Mouse (Mus musculus) gastrocnemius, adult 2 months (tissue): ENCODE measurements around the gene Cptp. TPM values are rescaled to one million over a fixed set of nuclear protein-coding genes. Genes with fewer than 3 reads are reported as not detected.

Experiments
- DNase-seq: peaks from one replicate; pipeline ENCODE4 v3.0.0; 2022
- H3K27ac ChIP-seq: fragments of 200-600 bp; 2 replicates; pipeline ENCODE4 v1.8.1; 2022; ENCODE audit warnings: mild to moderate bottlenecking
- H3K4me3 ChIP-seq: fragments of 200-600 bp; 2 replicates; pipeline ENCODE4 v1.8.1; 2022; ENCODE audit warnings: mild to moderate bottlenecking, moderate library complexity
- CTCF ChIP-seq: fragments of 200-600 bp; IDR thresholded peaks from 2 replicates; pipeline ENCODE4 v1.8.1; 2022; ENCODE audit warnings: antibody characterized with exemption, mild to moderate bottlenecking, moderate library complexity
- intact Hi-C: fragments of 180-260 bp; cut with DNase I; formaldehyde crosslinking; loops from one replicate; pipeline ENCODE4 v1.15.1; 2025
- microRNA-seq: library from miRNA; unstranded; fragments of <30 nt; microRNA quantifications from one replicate; pipeline ENCODE4 v1.2.0, GENCODE M21; 2021
- total RNA-seq, 2 experiments: library from RNA; stranded (reverse); gene quantifications; 2 replicates each; pipeline ENCODE4 v1.2.3; 2021

The Cptp gene
- total RNA-seq, 2 experiments from 2014 or later, result 13.6 to 18.0 TPM

DNA sequence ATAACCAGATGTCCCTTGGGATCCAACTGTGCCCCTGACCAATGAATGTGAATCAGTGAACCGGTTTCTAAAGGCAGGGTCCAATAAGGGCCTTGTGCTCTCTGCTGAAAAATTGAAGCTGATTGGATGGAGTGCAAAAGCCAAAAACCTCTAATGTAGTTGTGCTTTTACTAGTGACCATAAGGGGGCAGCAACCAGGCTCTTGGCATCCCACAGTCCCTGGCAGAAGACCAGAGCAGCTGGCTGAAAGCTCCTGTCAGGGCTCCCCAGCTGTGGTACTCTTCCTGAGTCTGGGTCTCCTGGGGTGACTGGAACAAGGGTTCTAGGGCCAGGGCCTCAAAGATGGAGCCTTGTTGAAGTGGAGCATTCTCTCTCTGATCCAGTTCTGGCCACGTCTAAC is 35.4 kb downstream of the Cptp start:
- peak overlapping the region; percentile 45 for H3K4me3 ChIP-seq
- intact Hi-C loops, result loop anchor here (2.0 to 10.0 kb wide), 2 partner anchors 13 to 111 kb away; partner anchors contain the start of genes Dvl1 and Ube2j2
- peak; percentile 93 for DNase-seq
- TF ChIP-seq CTCF, result peak; percentile 84
- H3K27ac ChIP-seq, result peak overlapping the region; percentile 86

DNA sequence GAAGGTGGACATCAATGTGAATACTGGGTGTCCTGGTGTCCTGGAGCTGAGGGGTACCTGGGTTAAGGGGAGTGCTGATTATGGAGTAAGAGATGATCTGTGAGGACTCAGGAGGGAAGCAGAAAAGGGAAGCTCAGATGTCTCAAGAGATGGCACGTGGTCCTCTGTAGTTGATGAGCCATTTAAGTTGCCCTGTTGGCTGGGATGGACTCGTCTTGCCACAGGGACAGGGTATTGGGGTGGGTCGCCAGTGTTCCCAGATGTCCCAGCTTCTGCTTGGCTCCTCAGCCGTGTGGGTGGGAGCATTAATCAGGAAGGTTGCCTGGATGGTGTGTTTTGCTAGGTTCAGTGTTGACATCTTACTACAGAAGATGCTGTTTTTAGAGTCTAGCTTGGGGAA is 36.0 kb downstream of the Cptp start:
- intact Hi-C loops, result loop anchor here (2.0 to 10.0 kb wide), 2 partner anchors 14 to 112 kb away; partner anchors contain the start of genes Dvl1 and Ube2j2
- H3K4me3 ChIP-seq, result peak overlapping the region; percentile 11; the same call in 1 of the 2 replicates
- TF ChIP-seq CTCF, result no peak
- no peak for DNase-seq
- peak overlapping the region; percentile 86 for H3K27ac ChIP-seq

DNA sequence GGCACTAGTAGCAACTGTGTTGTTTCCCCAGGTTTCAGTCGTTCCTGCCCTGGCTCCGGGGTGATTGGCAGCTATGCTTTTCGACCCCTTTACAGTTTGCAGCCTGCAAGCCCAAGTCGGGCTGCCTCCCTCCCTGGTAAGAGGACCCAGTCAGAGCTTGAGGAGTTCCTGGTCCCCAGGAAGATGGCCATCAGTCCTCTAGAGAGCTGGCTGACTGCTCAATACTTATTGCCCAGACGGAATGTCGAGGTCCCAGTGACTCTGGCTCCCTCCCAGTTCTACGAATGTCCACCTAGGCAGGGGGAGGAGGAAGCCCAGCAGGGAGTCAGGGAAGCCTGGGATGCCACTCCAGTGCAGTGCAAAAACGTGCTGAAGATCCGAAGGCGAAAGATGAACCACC is 36.9 kb downstream of the Cptp start:
- peak overlapping the region; percentile 94 for H3K4me3 ChIP-seq
- intact Hi-C loops, result loop anchor here (2.0 to 10.0 kb wide), 2 partner anchors 14 to 112 kb away; partner anchors contain the start of genes Dvl1 and Ube2j2
- H3K27ac ChIP-seq, result peak overlapping the region; percentile 89
- DNase-seq, result no peak
- no peak for TF ChIP-seq CTCF

DNA sequence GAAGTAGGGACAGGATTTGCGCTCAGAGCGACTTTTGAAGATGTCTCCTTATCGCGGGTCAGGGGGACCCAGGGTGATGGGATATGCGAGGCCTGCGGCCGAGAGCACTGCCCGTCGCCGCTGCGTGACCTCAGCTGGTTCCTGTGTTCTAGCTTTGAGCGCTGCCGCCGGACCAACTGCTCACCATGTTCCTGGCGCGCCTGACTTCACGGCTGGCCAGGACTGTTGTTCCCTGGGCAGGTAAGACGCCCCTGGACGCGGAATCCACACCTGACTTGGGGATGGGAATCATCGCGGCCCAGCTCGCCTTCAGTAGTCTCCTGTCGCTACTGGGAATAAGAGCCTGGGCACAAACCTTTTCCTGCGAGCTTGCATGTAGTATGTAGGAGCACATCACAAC is 37.4 kb downstream of the Cptp start:
- TF ChIP-seq CTCF, result no peak
- H3K27ac ChIP-seq, result peak overlapping the region; percentile 89
- intact Hi-C loops, result loop anchor here (2.0 to 10.0 kb wide), 2 partner anchors 15 to 113 kb away; partner anchors contain the start of genes Dvl1 and Ube2j2
- peak overlapping the region; percentile 94 for H3K4me3 ChIP-seq
- DNase-seq, result no peak

DNA sequence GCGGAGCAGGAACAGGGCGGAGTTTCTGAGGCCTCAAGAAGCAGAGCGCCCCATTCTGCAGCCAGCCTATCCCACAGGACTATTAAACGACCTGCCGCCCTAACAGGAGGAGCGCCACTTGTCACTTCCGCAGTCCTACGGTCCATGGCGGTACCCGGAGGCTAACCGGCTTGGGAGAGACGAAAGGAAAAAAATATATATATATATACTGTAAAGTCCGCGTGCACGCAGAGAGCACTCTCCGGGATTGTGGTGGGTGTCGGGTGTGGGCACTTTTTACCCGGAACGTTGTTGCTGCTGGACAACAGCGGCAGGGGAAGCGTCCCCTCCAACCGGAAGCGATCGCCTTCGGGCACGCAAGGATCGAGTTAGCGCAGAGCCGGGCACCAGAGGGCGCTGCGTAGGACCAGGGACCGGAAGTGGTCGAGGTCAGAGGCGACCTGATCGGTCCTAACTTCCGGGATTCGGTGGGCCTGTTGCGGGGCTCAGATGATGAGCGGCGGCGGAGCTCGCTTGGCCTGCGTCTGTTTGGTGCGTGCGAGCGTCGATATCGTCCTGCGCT is 38.0 kb downstream of the Cptp start, which contains the start of gene Aurkaip1:
Gene Aurkaip1, plus strand, starts transcription at position 68 of the 562 bp plus-strand sequence.
- intact Hi-C loops, result loop anchor here (10.0 kb wide), 1 partner anchor 114 kb away; the partner anchor contains the start of gene Ube2j2
- peak; percentile 85 for TF ChIP-seq CTCF
- DNase-seq, result peak; percentile 98
- Histone ChIP-seq H3K4me3 (peak within 1 kb of the TSS; percentile 94), H3K27ac (peak within 1 kb of the TSS; percentile 89)

DNA sequence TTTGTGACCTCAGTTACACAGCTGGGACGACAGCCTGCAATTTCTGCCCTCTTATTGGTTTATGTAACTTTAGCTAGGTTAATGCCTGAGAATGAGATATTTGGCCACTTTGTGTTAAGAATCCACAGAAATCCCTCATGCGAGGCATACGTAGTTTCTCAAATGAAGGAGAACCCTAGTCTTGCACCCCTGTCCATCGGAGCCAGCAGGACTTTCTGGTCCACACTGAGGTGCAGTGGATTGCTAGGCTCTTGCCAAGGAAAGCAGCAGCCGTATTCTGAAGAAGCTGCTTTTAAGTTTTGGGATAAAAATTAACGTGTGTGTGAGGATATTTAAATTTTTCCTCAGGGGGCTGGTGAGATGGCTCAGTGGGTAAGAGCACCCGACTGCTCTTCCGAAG is 38.6 kb downstream of the Cptp start:
- no peak for TF ChIP-seq CTCF
- DNase-seq, result no peak
- Histone ChIP-seq H3K27ac (peak overlapping the region; percentile 89), H3K4me3 (peak overlapping the region; percentile 94)
- intact Hi-C loops, result loop anchor here (1.0 to 10.0 kb wide), 2 partner anchors 17 to 114 kb away; partner anchors contain the start of gene Ube2j2

DNA sequence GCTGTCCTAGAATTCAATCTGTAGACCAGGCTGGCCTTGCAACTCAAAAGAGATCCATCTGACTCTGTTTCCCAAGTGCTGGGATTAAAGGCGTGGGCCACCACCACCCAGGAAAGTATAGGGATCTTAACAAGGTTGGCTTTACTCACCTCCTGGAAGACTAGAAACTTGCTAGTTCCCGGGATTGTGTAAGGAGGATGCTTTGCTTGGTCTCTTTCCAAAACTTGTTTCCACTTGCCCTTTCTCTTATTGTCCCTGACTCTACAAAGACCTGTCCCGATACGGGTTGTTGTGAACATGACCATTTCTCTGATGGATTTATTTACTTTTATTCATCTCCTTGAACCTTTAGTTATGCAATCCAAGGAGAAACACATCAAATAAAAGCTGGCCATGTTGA is 39.4 kb downstream of the Cptp start:
- no peak overlapping the region for H3K4me3 ChIP-seq
- no peak overlapping the region for H3K27ac ChIP-seq
- no peak for TF ChIP-seq CTCF
- DNase-seq, result no peak
- intact Hi-C loops, result loop anchor here (1.0 to 10.0 kb wide), 2 partner anchors 17 to 115 kb away; partner anchors contain the start of gene Ube2j2

DNA sequence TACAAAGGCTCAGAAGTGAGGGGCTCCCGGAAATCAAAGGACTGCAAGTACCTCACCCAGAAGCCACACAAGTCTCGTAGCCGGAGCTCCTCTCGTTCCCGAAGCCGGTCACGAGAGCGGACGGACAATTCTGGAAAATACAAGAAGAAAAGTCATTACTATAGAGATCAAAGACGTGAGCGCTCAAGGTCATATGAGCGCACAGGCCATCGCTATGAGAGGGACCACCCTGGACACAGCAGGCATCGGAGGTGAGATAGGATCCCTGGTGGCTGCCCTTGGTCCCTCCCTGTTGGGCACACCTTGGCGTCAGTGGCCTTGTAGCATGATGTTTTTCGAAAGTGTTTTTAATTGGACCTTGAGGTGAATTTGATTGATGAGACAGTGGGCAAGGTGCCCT is 45.8 kb downstream of the Cptp start:
- no peak for DNase-seq
- Histone ChIP-seq H3K27ac (no peak overlapping the region), H3K4me3 (no peak overlapping the region)
- intact Hi-C loops, result no loop called here
- no peak for TF ChIP-seq CTCF

DNA sequence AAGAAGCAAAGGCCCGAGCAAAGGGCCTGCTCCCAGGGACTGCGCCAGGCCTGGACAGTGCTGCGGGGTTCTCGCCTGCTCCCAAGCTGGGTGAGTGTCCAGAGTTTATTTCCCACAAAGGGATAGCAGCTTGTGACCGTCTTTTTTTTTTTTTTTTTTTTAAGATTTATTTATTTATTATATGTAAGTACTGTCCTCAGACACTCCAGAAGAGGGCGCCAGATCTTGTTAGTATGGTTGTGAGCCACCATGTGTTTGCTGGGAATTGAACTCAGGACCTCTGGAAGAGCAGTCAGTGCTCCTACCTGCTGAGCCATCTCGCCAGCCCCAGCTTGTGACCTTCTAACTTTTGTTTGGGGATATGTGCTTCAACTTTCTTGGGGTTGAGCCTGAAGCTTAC is 48.2 kb downstream of the Cptp start:
- DNase-seq, result no peak
- Histone ChIP-seq H3K27ac (no peak overlapping the region), H3K4me3 (no peak overlapping the region)
- peak; percentile 51 for TF ChIP-seq CTCF
- intact Hi-C loops, result no loop called here

DNA sequence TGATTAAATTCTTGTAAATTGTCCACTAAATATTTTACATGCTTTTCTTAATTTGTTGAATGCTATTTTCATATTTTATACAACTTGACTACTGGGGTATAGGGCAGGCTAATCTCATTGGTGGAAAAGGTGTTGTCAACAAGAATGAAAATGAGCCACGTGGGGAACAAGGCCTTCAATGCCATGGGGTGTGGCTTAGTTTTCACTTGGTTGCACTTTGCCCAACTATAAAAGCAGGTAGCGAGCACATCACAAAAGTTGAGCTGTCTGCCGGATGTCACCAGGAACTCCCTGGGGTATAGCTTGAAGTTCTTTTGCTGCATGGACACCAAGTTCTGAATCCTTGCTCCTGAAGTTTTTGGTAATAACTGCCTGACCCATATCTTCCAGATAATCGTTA is 51.7 kb downstream of the Cptp start:
- no peak overlapping the region for H3K27ac ChIP-seq
- intact Hi-C loops, result no loop called here
- no peak for DNase-seq
- H3K4me3 ChIP-seq, result no peak overlapping the region
- TF ChIP-seq CTCF, result no peak

Small RNAs within 50 kb of the gene (microRNA-seq; reads per million reads assigned to microRNA genes)
- not detected for gene Gm22991

Other genes with a start within 250 kb of the Cptp start
- gene Cdk11b, start 244.6 kb downstream of the Cptp start, total RNA-seq, result 10 to 100 TPM; 28.4 to 32.0 TPM
- not detected for gene Gm10563, start 224.0 kb downstream of the Cptp start, total RNA-seq
- gene Mmp23, start 216.1 kb downstream of the Cptp start, total RNA-seq, result 1 to 10 TPM in 1 of 2 experiments, under 1 TPM in 1; 0.64 to 3.0 TPM
- gene Mib2, start 200.2 kb downstream of the Cptp start, total RNA-seq, result 10 to 100 TPM; 17.7 to 19.8 TPM
- 1 to 10 TPM; 1.0 to 1.5 TPM for gene Fndc10, start 175.1 kb downstream of the Cptp start, total RNA-seq
- 10 to 100 TPM; 42.3 to 44.5 TPM for gene Ssu72, start 164.6 kb downstream of the Cptp start, total RNA-seq
- under 1 TPM; 0.41 to 0.67 TPM for gene Tmem240, start 134.6 kb downstream of the Cptp start, total RNA-seq
- gene Atad3a, start 108.3 kb downstream of the Cptp start, total RNA-seq, result 10 to 100 TPM; 25.4 to 35.3 TPM
- 1 to 10 TPM; 4.8 to 7.4 TPM for gene Vwa1, start 94.7 kb downstream of the Cptp start, total RNA-seq
- 1 to 10 TPM in 1 of 2 experiments, under 1 TPM in 1; 0.66 to 1.1 TPM for gene Tmem88b, start 83.6 kb downstream of the Cptp start, total RNA-seq
- not detected for gene Ankrd65, start 79.0 kb downstream of the Cptp start, total RNA-seq
- gene Mrpl20, start 66.6 kb downstream of the Cptp start, total RNA-seq, result 10 to 100 TPM; 39.0 to 52.7 TPM
- 10 to 100 TPM; 26.4 to 27.0 TPM for gene Ccnl2, start 57.0 kb downstream of the Cptp start, total RNA-seq
- 10 to 100 TPM; 74.0 to 89.8 TPM for gene Aurkaip1, start 38.2 kb downstream of the Cptp start, total RNA-seq
- 10 to 100 TPM; 26.4 to 31.3 TPM for gene Mxra8, start 29.8 kb downstream of the Cptp start, total RNA-seq
- 100 to 1,000 TPM; 116 to 122 TPM for gene Dvl1, start 22.0 kb downstream of the Cptp start, total RNA-seq
- under 1 TPM; 0.11 to 0.23 TPM for gene Tas1r3, start 6.1 kb downstream of the Cptp start, total RNA-seq
- gene Ints11, start 106 bp upstream of the Cptp start, total RNA-seq, result 10 to 100 TPM; 14.9 to 17.3 TPM
- gene Pusl1, start 22.3 kb upstream of the Cptp start, total RNA-seq, result 10 to 100 TPM; 10.5 to 13.4 TPM
- gene Acap3, start 22.4 kb upstream of the Cptp start, total RNA-seq, result 1 to 10 TPM; 7.5 to 8.0 TPM
- gene Ube2j2, start 74.4 kb upstream of the Cptp start, total RNA-seq, result 10 to 100 TPM; 62.8 to 64.5 TPM
- 10 to 100 TPM; 15.1 to 18.5 TPM for gene C1qtnf12, start 92.9 kb upstream of the Cptp start, total RNA-seq
- gene B3galt6, start 123.2 kb upstream of the Cptp start, total RNA-seq, result 1 to 10 TPM in 1 of 2 experiments, under 1 TPM in 1; 0.92 to 2.0 TPM
- 10 to 100 TPM; 75.7 to 81.5 TPM for gene Sdf4, start 123.4 kb upstream of the Cptp start, total RNA-seq
- gene Tnfrsf4, start 144.4 kb upstream of the Cptp start, total RNA-seq, result 1 to 10 TPM in 1 of 2 experiments, under 1 TPM in 1; 0.75 to 2.1 TPM
- not detected for gene Tnfrsf18, start 156.7 kb upstream of the Cptp start, total RNA-seq
- not detected for gene Ttll10, start 190.0 kb upstream of the Cptp start, total RNA-seq
- gene 9430015G10Rik, start 240.5 kb upstream of the Cptp start, total RNA-seq, result 1 to 10 TPM; 1.9 to 2.3 TPM